Mouse (Mus musculus) MEL (cell line): ENCODE measurements around the gene Lrig2. TPM values are rescaled to one million over a fixed set of nuclear protein-coding genes. Genes with fewer than 3 reads are reported as not detected.

Experiments used
- DNase-seq: peaks from one replicate; pipeline ENCODE4 v3.0.0; 2011; ENCODE audit warnings: low read depth, low spot score
- H3K27ac ChIP-seq: 2 replicates; pipeline ENCODE4 v1.5.1; 2012; ENCODE audit warnings: low read depth, mild to moderate bottlenecking, control low read depth, low read length, moderate library complexity; ENCODE audit not compliant: control insufficient read depth
- H3K27me3 ChIP-seq, 2 experiments: fragments of 150-350 bp in 1 of 2; sonication (generic) in 1 of 2; 2 replicates each; pipeline ENCODE4 v1.6.1; 2012; ENCODE audit warnings: low read length in 2 of 2, mild to moderate bottlenecking in 2 of 2, improper control_type of control experiment in 1 of 2, moderate library complexity in 1 of 2; ENCODE audit not compliant: insufficient read depth in 2 of 2, control insufficient read depth in 1 of 2
- H3K36me3 ChIP-seq, 2 experiments: 2 replicates each; pipeline ENCODE4 v1.6.1; 2012 to 2014; ENCODE audit warnings: low read length in 2 of 2, improper control_type of control experiment in 1 of 2, inconsistent platforms in 1 of 2, mild to moderate bottlenecking in 1 of 2; ENCODE audit not compliant: insufficient read depth in 2 of 2, control insufficient read depth in 1 of 2
- H3K4me1 ChIP-seq, 2 experiments: fragments of 150-350 bp in 1 of 2; sonication (generic) in 1 of 2; 2 replicates each; pipeline ENCODE4 v1.6.1; 2012; ENCODE audit warnings: low read length in 2 of 2, improper control_type of control experiment in 1 of 2, mild to moderate bottlenecking in 1 of 2; ENCODE audit not compliant: insufficient read depth in 2 of 2, control insufficient read depth in 1 of 2
- H3K4me3 ChIP-seq, 2 experiments: fragments of 150-350 bp in 1 of 2; sonication (generic) in 1 of 2; 2 replicates each; pipeline ENCODE4 v1.5.1; 2012; ENCODE audit warnings: low read depth in 2 of 2, low read length in 2 of 2, mild to moderate bottlenecking in 2 of 2, moderate library complexity in 2 of 2, control low read depth in 1 of 2, improper control_type of control experiment in 1 of 2; ENCODE audit not compliant: control insufficient read depth in 1 of 2, insufficient read depth in 1 of 2
- H3K79me2 ChIP-seq: 2 replicates; pipeline ENCODE4 v1.6.1; 2012; ENCODE audit warnings: mild to moderate bottlenecking, low read length, moderate library complexity; ENCODE audit not compliant: control insufficient read depth, poor library complexity, insufficient read depth
- H3K9ac ChIP-seq: 2 replicates; pipeline ENCODE4 v1.6.1; 2012; ENCODE audit warnings: low read depth, mild to moderate bottlenecking, control low read depth, low read length, moderate library complexity; ENCODE audit not compliant: control insufficient read depth, poor library complexity, severe bottlenecking
- H3K9me3 ChIP-seq: fragments of 150-350 bp; sonication (generic); replicated peaks from 2 replicates; pipeline ENCODE4 v1.6.1; 2012; ENCODE audit warnings: mild to moderate bottlenecking, low read length, improper control_type of control experiment, moderate library complexity; ENCODE audit not compliant: insufficient read depth
- BHLHE40 ChIP-seq: IDR thresholded peaks from 2 replicates; pipeline ENCODE4 v1.6.1; 2012; ENCODE audit warnings: low read depth, mild to moderate bottlenecking, inconsistent platforms, low read length, improper control_type of control experiment, borderline replicate concordance
- CHD1 ChIP-seq: IDR thresholded peaks from 2 replicates; pipeline ENCODE4 v1.6.1; 2012; ENCODE audit warnings: low read depth, mild to moderate bottlenecking, inconsistent platforms, low read length, improper control_type of control experiment
- CHD2 ChIP-seq: IDR thresholded peaks from 2 replicates; pipeline ENCODE4 v1.6.1; 2011; ENCODE audit warnings: low read length, improper control_type of control experiment
- CTCF ChIP-seq, 3 experiments: IDR thresholded peaks in 2 of 3; conservative IDR thresholded peaks in 1 of 3; 2 replicates each; pipeline ENCODE4 v1.5.1; 2011 to 2012; ENCODE audit warnings: low read length in 3 of 3, low read depth in 2 of 3, mild to moderate bottlenecking in 2 of 3, improper control_type of control experiment in 1 of 3, inconsistent platforms in 1 of 3, mixed read lengths in 1 of 3, moderate library complexity in 1 of 3; ENCODE audit not compliant: control insufficient read depth in 1 of 3, insufficient read depth in 1 of 3, poor library complexity in 1 of 3, severe bottlenecking in 1 of 3
- E2F4 ChIP-seq: IDR thresholded peaks from 2 replicates; pipeline ENCODE4 v1.6.1; 2011; ENCODE audit warnings: low read depth, low read length, improper control_type of control experiment, borderline replicate concordance
- ELF1 ChIP-seq: IDR thresholded peaks from 2 replicates; pipeline ENCODE4 v1.6.1; 2014; ENCODE audit warnings: low read depth, mild to moderate bottlenecking, inconsistent platforms, low read length, improper control_type of control experiment, moderate library complexity
- EP300 ChIP-seq, 2 experiments: IDR thresholded peaks; 2 replicates each; pipeline ENCODE4 v1.6.1; 2011; ENCODE audit warnings: improper control_type of control experiment in 2 of 2, low read length in 2 of 2, low read depth in 1 of 2, mild to moderate bottlenecking in 1 of 2
- GABPA ChIP-seq: IDR thresholded peaks from 2 replicates; pipeline ENCODE4 v1.6.1; 2012; ENCODE audit warnings: low read depth, mild to moderate bottlenecking, inconsistent platforms, low read length, improper control_type of control experiment, moderate library complexity
- GATA1 ChIP-seq: IDR thresholded peaks from 2 replicates; pipeline ENCODE4 v1.6.1; 2011; ENCODE audit warnings: low read depth, low read length, improper control_type of control experiment
- HCFC1 ChIP-seq: IDR thresholded peaks from 2 replicates; pipeline ENCODE4 v1.6.1; 2012; ENCODE audit warnings: low read depth, mild to moderate bottlenecking, inconsistent platforms, low read length, improper control_type of control experiment, moderate library complexity
- JUND ChIP-seq: IDR thresholded peaks from 2 replicates; pipeline ENCODE4 v1.6.1; 2011; ENCODE audit warnings: low read depth, mild to moderate bottlenecking, improper control_type of control experiment, low read length
- KAT2A ChIP-seq: conservative IDR thresholded peaks from 2 replicates; pipeline ENCODE4 v1.6.1; 2012; ENCODE audit warnings: low read depth, low read length, improper control_type of control experiment, inconsistent platforms
- MAFK ChIP-seq: IDR thresholded peaks from 2 replicates; pipeline ENCODE4 v1.6.1; 2011; ENCODE audit warnings: low read depth, mild to moderate bottlenecking, low read length, improper control_type of control experiment, borderline replicate concordance
- MAZ ChIP-seq: IDR thresholded peaks from 2 replicates; pipeline ENCODE4 v1.6.1; 2012; ENCODE audit warnings: low read depth, mild to moderate bottlenecking, inconsistent platforms, low read length, improper control_type of control experiment
- MEF2A ChIP-seq: IDR thresholded peaks from 2 replicates; pipeline ENCODE4 v1.6.1; 2014; ENCODE audit warnings: low read depth, mild to moderate bottlenecking, inconsistent platforms, low read length, improper control_type of control experiment; ENCODE audit not compliant: poor library complexity, insufficient replicate concordance, severe bottlenecking; ENCODE audit errors: extremely low read depth
- MXI1 ChIP-seq: IDR thresholded peaks from 2 replicates; pipeline ENCODE4 v1.6.1; 2011; ENCODE audit warnings: mild to moderate bottlenecking, low read depth, low read length, improper control_type of control experiment
- MYB ChIP-seq: IDR thresholded peaks from 2 replicates; pipeline ENCODE4 v1.6.1; 2011; ENCODE audit warnings: mild to moderate bottlenecking, low read depth, low read length, improper control_type of control experiment
- MYC ChIP-seq: IDR thresholded peaks from 2 replicates; pipeline ENCODE4 v1.6.1; 2011; ENCODE audit warnings: low read depth, mild to moderate bottlenecking, low read length, improper control_type of control experiment, moderate library complexity
- NELFE ChIP-seq: IDR thresholded peaks from 2 replicates; pipeline ENCODE4 v1.6.1; 2011; ENCODE audit warnings: low read depth, low read length, improper control_type of control experiment
- NRF1 ChIP-seq: IDR thresholded peaks from 2 replicates; pipeline ENCODE4 v1.6.1; 2014; ENCODE audit warnings: low read depth, mild to moderate bottlenecking, inconsistent platforms, low read length, improper control_type of control experiment, moderate library complexity; ENCODE audit not compliant: poor library complexity, insufficient read depth, severe bottlenecking
- POLR2A ChIP-seq, 2 experiments: IDR thresholded peaks; 2 replicates each; pipeline ENCODE4 v1.6.1; 2011 to 2012; ENCODE audit warnings: low read length in 2 of 2, mild to moderate bottlenecking in 2 of 2, control low read depth in 1 of 2, improper control_type of control experiment in 1 of 2, low read depth in 1 of 2, moderate library complexity in 1 of 2; ENCODE audit not compliant: control insufficient read depth in 1 of 2, insufficient read depth in 1 of 2, poor library complexity in 1 of 2
- POLR2AphosphoS2 ChIP-seq: IDR thresholded peaks from 2 replicates; pipeline ENCODE4 v1.6.1; 2011; ENCODE audit warnings: low read length, improper control_type of control experiment
- RCOR1 ChIP-seq: IDR thresholded peaks from 2 replicates; pipeline ENCODE4 v1.6.1; 2012; ENCODE audit warnings: low read depth, mild to moderate bottlenecking, inconsistent platforms, low read length, improper control_type of control experiment
- SIN3A ChIP-seq: IDR thresholded peaks from 2 replicates; pipeline ENCODE4 v1.6.1; 2012; ENCODE audit warnings: low read length, improper control_type of control experiment, inconsistent platforms
- SMC3 ChIP-seq: IDR thresholded peaks from 2 replicates; pipeline ENCODE4 v1.6.1; 2011; ENCODE audit warnings: low read depth, low read length, improper control_type of control experiment
- TAL1 ChIP-seq: IDR thresholded peaks from 2 replicates; pipeline ENCODE4 v1.6.1; 2012; ENCODE audit warnings: mild to moderate bottlenecking, inconsistent platforms, low read length, moderate library complexity, mixed read lengths
- TBP ChIP-seq: IDR thresholded peaks from 2 replicates; pipeline ENCODE4 v1.8.0; 2011; ENCODE audit warnings: low read depth, low read length, improper control_type of control experiment
- TCF12 ChIP-seq: IDR thresholded peaks from 2 replicates; pipeline ENCODE4 v1.6.1; 2014; ENCODE audit warnings: low read depth, mild to moderate bottlenecking, inconsistent platforms, low read length, improper control_type of control experiment, moderate library complexity
- USF2 ChIP-seq, 2 experiments: IDR thresholded peaks; 2 replicates each; pipeline ENCODE4 v1.6.1; 2011 to 2012; ENCODE audit warnings: improper control_type of control experiment in 2 of 2, low read length in 2 of 2, borderline replicate concordance in 1 of 2, inconsistent platforms in 1 of 2, low read depth in 1 of 2, mild to moderate bottlenecking in 1 of 2; ENCODE audit not compliant: insufficient read depth in 1 of 2
- ZKSCAN1 ChIP-seq: IDR thresholded peaks from 2 replicates; pipeline ENCODE4 v1.6.1; 2012; ENCODE audit warnings: low read depth, mild to moderate bottlenecking, inconsistent platforms, low read length, improper control_type of control experiment, moderate library complexity
- ZNF384 ChIP-seq: IDR thresholded peaks from 2 replicates; pipeline ENCODE4 v1.6.1; 2012; ENCODE audit warnings: low read depth, mild to moderate bottlenecking, inconsistent platforms, low read length, improper control_type of control experiment
- polyA plus RNA-seq, 2 experiments: library from polyadenylated mRNA; stranded (reverse) in 1 of 2; unstranded in 1 of 2; fragments of >175 nt in 1 of 2; fragments of >200 nt in 1 of 2; gene quantifications; 2 replicates each; pipeline versions ENCODE4 v1.2.1 to v1.2.4; 2012; ENCODE audit warnings: low replicate concordance in 2 of 2, low read depth in 1 of 2; ENCODE audit not compliant: insufficient read length in 2 of 2, insufficient read depth in 1 of 2, missing spikeins in 1 of 2
- total RNA-seq: library from RNA; depleted of rRNA; stranded (reverse); fragments of 300-350 nt; gene quantifications from 2 replicates; pipeline ENCODE4 v1.2.3, GENCODE M21; 2012

Lrig2 gene
- total and polyA plus RNA-seq, 3 experiments = 4.2 to 4.3 TPM; not detected in 1

DNA sequence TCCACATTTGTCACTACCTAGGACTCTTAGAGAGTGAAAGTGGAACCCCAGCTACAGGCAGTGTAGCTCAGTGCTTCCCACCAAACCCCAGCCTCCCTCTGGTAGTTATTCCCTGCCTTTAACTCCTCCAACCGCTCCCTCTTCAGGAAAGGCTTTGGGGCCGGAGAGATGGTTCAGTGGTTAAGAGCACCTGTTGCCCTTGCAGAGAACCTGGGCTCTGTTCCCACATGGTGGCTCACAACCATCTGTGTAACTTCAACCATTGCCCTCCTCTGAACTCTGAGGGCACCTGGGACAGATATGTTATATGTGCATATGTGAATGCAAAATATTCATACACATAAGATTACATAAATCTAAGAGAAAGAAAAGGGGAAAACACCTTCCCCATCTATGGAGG, 122.3 kb downstream of the Lrig2 start:
- no peaks in the 10 kb centered on the region for H3K4me1 ChIP-seq
- no peaks in the 10 kb centered on the region for H3K9me3 ChIP-seq
- no peak for DNase-seq
- no peak overlapping the region for H3K4me3 ChIP-seq
- no peaks in the 10 kb centered on the region for H3K79me2 ChIP-seq
- no peak for TF ChIP-seq POLR2AphosphoS2
- no peak for TF ChIP-seq NRF1
- no peak for TF ChIP-seq MYC
- TF ChIP-seq SIN3A = no peak
- TF ChIP-seq MEF2A = no peak
- TF ChIP-seq TCF12 = no peak
- TF ChIP-seq JUND = no peak
- TF ChIP-seq GABPA = no peak
- no peak for TF ChIP-seq ELF1
- TF ChIP-seq MXI1 = no peak
- no peak for TF ChIP-seq MYB
- no peak for TF ChIP-seq CHD1
- TF ChIP-seq TBP = no peak
- TF ChIP-seq GATA1 = no peak
- no peak for TF ChIP-seq RCOR1
- TF ChIP-seq E2F4 = no peak
- TF ChIP-seq EP300 (IDR thresholded peaks at IDR 0.05; ENCODE audit: low read depth in 1 of 2, low read length in 2 of 2) = no peak
- TF ChIP-seq MAFK = no peak
- no peaks in the 10 kb centered on the region; a peak in 2 of 4 replicates for H3K27me3 ChIP-seq
- H3K9ac ChIP-seq = no peak overlapping the region
- H3K36me3 ChIP-seq = no peaks in the 10 kb centered on the region
- no peak overlapping the region for H3K27ac ChIP-seq

DNA sequence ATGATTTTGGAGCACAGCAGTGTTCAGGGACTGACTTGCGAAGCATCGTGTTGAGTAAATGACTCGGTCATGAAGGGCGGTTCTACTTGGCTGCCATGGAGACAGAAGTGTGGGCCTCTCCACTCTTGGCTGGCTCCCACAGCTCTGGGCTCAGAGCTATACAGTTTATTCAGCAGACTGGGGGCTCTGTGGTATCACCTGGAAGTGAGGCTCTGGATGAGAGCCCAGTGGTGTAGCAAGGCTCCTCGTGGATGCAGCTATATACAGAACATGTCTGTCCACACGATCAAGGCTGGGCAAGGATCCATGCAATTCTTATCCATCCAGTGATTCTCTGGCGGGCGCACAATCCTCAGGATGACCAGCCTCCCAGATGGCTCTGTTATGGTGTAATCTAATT, 126.1 kb downstream of the Lrig2 start:
- Histone ChIP-seq H3K4me3 (no peak overlapping the region), H3K4me1 (no peaks in the 10 kb centered on the region), H3K9ac (no peak overlapping the region), H3K27ac (no peak overlapping the region), H3K36me3 (no peaks in the 10 kb centered on the region), H3K27me3 (no peaks in the 10 kb centered on the region; a peak in 2 of 4 replicates), H3K9me3 (no peaks in the 10 kb centered on the region), H3K79me2 (no peaks in the 10 kb centered on the region)
- TF ChIP-seq ZKSCAN1 (no peak), TAL1 (no peak), GABPA (no peak), BHLHE40 (no peak), SIN3A (no peak), CTCF (IDR thresholded peaks at IDR 0.05 in 2 of 3, conservative IDR thresholded peaks at IDR 0.05 in 1 of 3; ENCODE audit: control insufficient read depth in 1 of 3, insufficient read depth in 1 of 3, low read depth in 2 of 3, low read length in 3 of 3, poor library complexity in 1 of 3, severe bottlenecking in 1 of 3) (no peak), SMC3 (no peak), POLR2A (IDR thresholded peaks at IDR 0.05; ENCODE audit: control insufficient read depth in 1 of 2, insufficient read depth in 1 of 2, low read depth in 1 of 2, low read length in 2 of 2, poor library complexity in 1 of 2) (no peak), CHD2 (no peak), USF2 (IDR thresholded peaks at IDR 0.05; ENCODE audit: borderline replicate concordance in 1 of 2, insufficient read depth in 1 of 2, low read depth in 1 of 2, low read length in 2 of 2) (no peak), TBP (no peak), MAFK (no peak), MXI1 (no peak), ZNF384 (no peak), HCFC1 (no peak), JUND (no peak), KAT2A (no peak), MAZ (no peak), NELFE (no peak), POLR2AphosphoS2 (no peak)
- no peak for DNase-seq
